Mouse (Mus musculus) ES-Bruce4 (cell line): ENCODE data around the gene Pfkl. TPM values are rescaled to one million over a fixed set of nuclear protein-coding genes. Genes with fewer than 3 reads are reported as not detected.
A peak's percentile ranks its signal among the peaks of the same experiment; 100 is the strongest.
"Not testable (repeated sequence)": the region's sequence is repeated elsewhere in the genome, so short reads cannot be mapped to it uniquely, and the experiment has no call there.

ENCODE experiments used
- H3K27ac ChIP-seq: 2 replicates; pipeline ENCODE4 v1.5.1; 2012; ENCODE audit warnings: low read length, inconsistent platforms; ENCODE audit not compliant: insufficient read depth
- H3K27me3 ChIP-seq: 2 replicates; pipeline ENCODE4 v1.6.1; 2012; ENCODE audit warnings: mild to moderate bottlenecking, low read length, inconsistent platforms; ENCODE audit not compliant: control insufficient read depth, poor library complexity, insufficient read depth, severe bottlenecking
- H3K36me3 ChIP-seq: 2 replicates; pipeline ENCODE4 v1.6.1; 2012; ENCODE audit warnings: inconsistent platforms, mild to moderate bottlenecking, low read length, moderate library complexity; ENCODE audit not compliant: control insufficient read depth, poor library complexity, insufficient read depth, severe bottlenecking
- H3K4me1 ChIP-seq: one replicate; pipeline ENCODE4 v1.8.1; 2011; ENCODE audit warnings: low read length; ENCODE audit not compliant: control insufficient read depth, insufficient read depth
- H3K4me3 ChIP-seq: 2 replicates; pipeline ENCODE4 v1.5.1; 2011; ENCODE audit warnings: low read depth, mild to moderate bottlenecking, low read length
- H3K9ac ChIP-seq: 2 replicates; pipeline ENCODE4 v1.6.1; 2012; ENCODE audit warnings: low read depth, mild to moderate bottlenecking, inconsistent platforms; ENCODE audit not compliant: poor library complexity, severe bottlenecking
- H3K9me3 ChIP-seq: replicated peaks from 2 replicates; pipeline ENCODE4 v1.6.1; 2012; ENCODE audit warnings: mild to moderate bottlenecking, low read length, inconsistent platforms; ENCODE audit not compliant: control insufficient read depth, poor library complexity, insufficient read depth, severe bottlenecking
- CTCF ChIP-seq: IDR thresholded peaks from one replicate; pipeline ENCODE4 v1.8.1; 2011; ENCODE audit warnings: low read depth, low read length
- EP300 ChIP-seq: IDR thresholded peaks from 2 replicates; pipeline ENCODE4 v1.6.1; 2011; ENCODE audit warnings: low read depth, low read length; ENCODE audit not compliant: insufficient read depth
- POLR2A ChIP-seq: IDR thresholded peaks from one replicate; pipeline ENCODE4 v1.8.1; 2011; ENCODE audit warnings: low read length; ENCODE audit not compliant: insufficient read depth
- polyA plus RNA-seq: library from polyadenylated mRNA; stranded (reverse); fragments of >200 nt; gene quantifications from 2 replicates; pipeline ENCODE4 v1.2.4, GENCODE M21; 2011; ENCODE audit warnings: low read depth; ENCODE audit not compliant: missing spikeins, insufficient read depth, insufficient read length

Gene Pfkl
- polyA plus RNA-seq, 1 experiment = 100 TPM

DNA sequence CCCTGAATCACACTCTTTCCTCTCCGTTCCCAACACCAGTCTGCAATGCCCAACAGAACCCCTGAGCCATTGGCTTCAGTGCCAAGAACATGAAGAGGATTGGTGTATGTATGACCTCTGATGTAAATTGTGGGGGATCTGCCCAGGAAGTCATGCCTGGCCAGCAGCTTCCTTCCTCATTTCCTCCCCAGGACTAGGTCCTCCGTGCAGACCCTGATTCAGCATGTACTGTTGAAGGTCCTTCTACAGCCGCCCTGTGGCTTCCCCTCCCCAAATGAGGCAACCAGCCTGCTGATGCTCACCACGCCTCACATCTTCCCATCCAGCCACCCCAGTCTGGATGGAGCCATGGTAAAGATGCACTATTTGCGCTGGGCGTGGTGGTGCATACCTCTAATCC lies 39.4 kb downstream of the Pfkl start, which contains the start of gene Trpm2:
Gene Trpm2, minus strand, starts transcription at position 83 of the 400 bp plus-strand sequence.
- no peak within 1 kb of the TSS for H3K27ac ChIP-seq
- H3K27me3 ChIP-seq = 0 out of 2 replicates have a peak, but pooled peaks cover 4% of the 10 kb centered on the region
- peak within 1 kb of the TSS; percentile 11 for H3K4me3 ChIP-seq
- no peaks in the 10 kb centered on the region for H3K4me1 ChIP-seq
- 0 out of 2 replicates have a peak within 1 kb of the TSS, but pooled peaks have one; percentile 3 for H3K9ac ChIP-seq
- TF ChIP-seq CTCF = no peak
- TF ChIP-seq EP300 = no peak
- TF ChIP-seq POLR2A = no peak
- no peaks in the 10 kb centered on the region for H3K36me3 ChIP-seq
- no peaks in the 10 kb centered on the region for H3K9me3 ChIP-seq

DNA sequence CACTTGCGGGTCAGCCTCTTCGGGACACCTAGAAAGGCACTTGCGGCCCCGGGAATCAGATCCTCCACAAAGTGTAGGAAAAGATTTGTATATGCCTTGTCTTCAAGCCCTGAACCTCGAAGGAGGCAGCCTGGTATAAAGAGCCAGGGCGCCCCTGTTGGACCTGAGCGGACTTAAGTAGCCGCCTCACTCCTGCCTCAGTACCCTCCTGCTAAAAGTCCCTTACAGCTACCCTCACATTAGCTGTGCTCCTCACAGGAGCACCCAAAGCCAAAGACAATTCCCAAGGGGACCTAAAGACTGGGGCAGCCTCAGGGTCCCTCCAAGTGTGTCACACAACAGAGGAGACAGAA lies 39.9 kb downstream of the Pfkl start:
- Histone ChIP-seq H3K9me3 (no peaks in the 10 kb centered on the region), H3K9ac (no peak overlapping the region), H3K4me3 (peak overlapping the region; percentile 11), H3K4me1 (no peaks in the 10 kb centered on the region), H3K27ac (no peak overlapping the region), H3K36me3 (no peaks in the 10 kb centered on the region), H3K27me3 (0 out of 2 replicates have a peak, but pooled peaks cover 4% of the 10 kb centered on the region)
- no peak for TF ChIP-seq CTCF
- no peak for TF ChIP-seq POLR2A
- no peak for TF ChIP-seq EP300

DNA sequence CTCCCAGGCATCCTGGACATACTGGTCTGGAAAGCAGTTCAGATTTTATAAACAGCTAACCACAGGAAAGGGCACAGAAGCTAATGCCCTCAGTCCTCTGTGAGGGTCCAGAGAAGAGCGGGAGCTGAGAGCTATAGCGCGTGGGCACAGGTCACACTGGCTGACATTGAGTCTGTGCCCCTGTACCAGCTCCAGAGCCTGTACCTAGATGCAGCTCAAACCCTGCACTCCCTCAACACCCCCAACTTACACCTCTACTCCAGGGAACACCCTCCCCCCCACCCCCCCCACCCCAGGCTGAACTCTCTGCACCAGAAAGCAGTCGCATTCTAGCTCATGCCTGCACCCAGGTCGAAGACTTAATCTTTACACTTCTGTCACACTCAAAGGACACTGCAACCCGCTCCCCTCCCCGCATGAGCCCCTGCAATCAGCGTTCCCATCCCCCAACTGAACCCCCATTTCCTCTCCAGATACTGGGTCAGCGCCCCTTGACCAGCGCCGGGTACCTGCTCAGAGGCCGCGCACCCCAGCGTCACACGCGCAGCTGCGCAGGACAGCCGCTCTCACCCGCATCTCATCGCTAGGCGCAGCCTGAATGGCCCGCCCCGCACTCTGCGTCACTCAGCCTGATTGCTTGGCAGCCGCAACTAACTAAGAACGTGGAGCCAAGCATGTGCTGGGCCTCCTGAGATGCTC lies 40.5 kb downstream of the Pfkl start:
- Histone ChIP-seq H3K4me1 (no peaks in the 10 kb centered on the region), H3K36me3 (no peaks in the 10 kb centered on the region), H3K27me3 (0 out of 2 replicates have a peak, but pooled peaks cover 4% of the 10 kb centered on the region), H3K9me3 (no peaks in the 10 kb centered on the region), H3K27ac (no peak overlapping the region), H3K4me3 (peak overlapping the region; percentile 11), H3K9ac (0 out of 2 replicates have a peak overlapping the region, but pooled peaks have one; percentile 3)
- TF ChIP-seq CTCF (no peak), EP300 (no peak), POLR2A (no peak)

DNA sequence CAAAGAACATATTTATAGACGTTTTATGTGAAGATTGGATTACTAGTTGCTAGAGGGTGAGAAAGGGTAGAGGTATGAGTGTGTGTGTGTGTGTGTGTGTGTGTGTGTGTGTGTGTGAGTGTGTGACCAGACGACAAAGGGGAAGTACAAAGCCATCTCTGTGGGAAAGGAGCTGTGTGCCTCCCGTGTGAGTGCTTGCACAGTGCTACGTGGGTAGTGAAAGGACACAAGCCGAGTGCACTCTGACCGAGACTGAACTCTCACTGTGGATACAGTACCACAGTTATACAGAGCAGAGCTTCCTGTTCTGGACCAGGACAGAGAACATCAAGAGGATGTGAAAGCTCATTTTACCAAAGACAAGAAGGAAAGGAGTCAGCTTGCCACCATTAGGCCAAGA lies 45.9 kb downstream of the Pfkl start:
- no peak overlapping the region for H3K27ac ChIP-seq
- H3K36me3 ChIP-seq = no peaks in the 10 kb centered on the region
- no peak overlapping the region for H3K9ac ChIP-seq
- H3K27me3 ChIP-seq = 0 out of 2 replicates have a peak, but pooled peaks cover 2% of the 10 kb centered on the region
- H3K4me1 ChIP-seq = no peaks in the 10 kb centered on the region
- no peak overlapping the region for H3K4me3 ChIP-seq
- no peaks in the 10 kb centered on the region for H3K9me3 ChIP-seq
- TF ChIP-seq POLR2A (no peak), CTCF (no peak), EP300 (no peak)

DNA sequence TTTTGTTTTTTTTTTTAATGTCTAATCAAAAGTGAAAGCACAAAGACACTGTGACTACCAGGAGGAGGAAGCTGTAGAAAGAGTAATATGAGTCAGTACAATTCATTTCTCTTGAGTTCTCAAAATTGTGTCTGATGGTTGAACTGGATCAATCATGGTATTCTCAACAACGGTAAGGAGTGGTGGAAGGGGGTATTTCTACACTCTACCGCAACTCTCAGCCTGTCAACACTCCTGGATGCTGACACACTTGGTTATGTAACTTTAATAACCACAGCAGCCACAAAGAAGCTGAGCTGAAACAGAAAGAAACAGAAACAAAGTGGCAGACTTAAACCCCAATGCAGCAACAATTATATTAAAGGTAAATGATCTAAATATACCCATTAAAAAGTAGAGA lies 47.2 kb downstream of the Pfkl start:
- no peak overlapping the region for H3K9ac ChIP-seq
- H3K36me3 ChIP-seq = no peaks in the 10 kb centered on the region
- H3K4me3 ChIP-seq = no peak overlapping the region
- no peak overlapping the region for H3K27ac ChIP-seq
- H3K27me3 ChIP-seq = no peaks in the 10 kb centered on the region
- no peaks in the 10 kb centered on the region for H3K4me1 ChIP-seq
- TF ChIP-seq CTCF (no peak), POLR2A (no peak), EP300 (no peak)
- no peaks in the 10 kb centered on the region for H3K9me3 ChIP-seq

DNA sequence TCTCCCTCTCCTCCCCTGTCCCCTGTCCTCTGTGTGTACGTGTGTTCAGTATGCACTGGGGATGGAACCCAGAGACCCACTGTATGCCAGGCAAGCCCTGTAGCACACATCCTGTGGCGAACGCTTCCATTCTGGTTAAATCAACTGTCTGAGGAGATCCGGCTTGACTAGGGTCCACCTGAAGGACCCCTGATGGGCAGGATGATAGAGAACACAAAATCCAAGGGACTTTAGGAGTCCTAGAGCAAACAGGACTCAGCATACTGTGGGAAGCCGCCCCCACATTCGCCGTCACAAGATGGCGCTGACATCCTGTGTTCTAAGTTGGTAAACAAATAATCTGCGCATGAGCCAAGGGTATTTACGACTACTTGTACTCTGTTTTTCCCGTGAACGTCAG lies 59.4 kb downstream of the Pfkl start:
- H3K27ac ChIP-seq, H3K4me3 ChIP-seq, H3K9me3 ChIP-seq, H3K36me3 ChIP-seq, H3K4me1 ChIP-seq, H3K27me3 ChIP-seq, H3K9ac ChIP-seq: not testable (repeated sequence)
